In genomic region chr4:101710361-101710760, GRCm38 (mm10) we compare ENCODE assay signal across 16 mouse cellular contexts. TPM values are rescaled to one million over a fixed set of nuclear protein-coding genes. Genes with fewer than 3 reads are reported as not detected.
"Had no signal": no experiment of that assay in that cellular context is flagged by ENCODE, and none has a peak within 500 bp of the region (broad histone marks: within the 10 kb centered on the region; RNA-seq: fewer than 3 reads in every experiment).

No protein-coding gene starts in this region.

- H3K9ac ChIP-seq: neural tube, embryonic 15.5 days; stomach, embryonic 15.5 days had no signal

- H3K4me3 ChIP-seq: neural tube, embryonic 15.5 days; stomach, embryonic 15.5 days had no signal

- H3K36me3 ChIP-seq: neural tube, embryonic 15.5 days; stomach, embryonic 15.5 days had no signal

- H3K4me2 ChIP-seq: neural tube, embryonic 15.5 days; stomach, embryonic 15.5 days had no signal

- H3K9me3 ChIP-seq: neural tube, embryonic 15.5 days; stomach, embryonic 15.5 days had no signal

- H3K4me1 ChIP-seq: neural tube, embryonic 15.5 days; stomach, embryonic 15.5 days had no signal

- H3K27me3 ChIP-seq: stomach, embryonic 15.5 days had no signal

- DNase-seq: retina, postnatal 1 day; right cerebral cortex, adult 18-20 months; right cerebral cortex, postnatal 14 days; right cerebral cortex, postnatal 25 days; right cerebral cortex, postnatal 4 days; spleen, adult 18-20 months; thymus, adult 18-20 months; thymus, adult 2 months; thymus, postnatal 14 days; thymus, postnatal 25 days; thymus, postnatal 36 days; thymus, postnatal 4 days had no signal

- H3K27ac ChIP-seq: neural tube, embryonic 15.5 days; stomach, embryonic 15.5 days; stomach, postnatal 0 days had no signal

RNA-seq across cellular contexts. Expression of gene Lepr, which starts 6.8 kb away (rescaled TPM):
- total RNA-seq: neutrophil, adult 5-6 weeks had no signal
